Mouse (Mus musculus) hindbrain, embryonic 12.5 days (tissue): ENCODE measurements around the gene Ttll10. TPM values are rescaled to one million over a fixed set of nuclear protein-coding genes. Genes with fewer than 3 reads are reported as not detected.

ENCODE experiments used
- ATAC-seq: fragments of 200-750 bp; cut with Nextera tagmentation; 2 replicates; pipeline ENCODE4 v1.8.0; 2017; ENCODE audit warnings: moderate TSS enrichment; ENCODE audit not compliant: low FRiP score
- H3K27ac ChIP-seq: fragments of 300-500 bp; sonication (generic); 2 replicates; pipeline ENCODE4 v1.5.1; 2016; ENCODE audit warnings: mild to moderate bottlenecking
- H3K27me3 ChIP-seq: fragments of 300-500 bp; sonication (generic); 2 replicates; pipeline ENCODE4 v1.6.1; 2016; ENCODE audit warnings: mild to moderate bottlenecking
- H3K36me3 ChIP-seq: fragments of 300-500 bp; sonication (generic); 2 replicates; pipeline ENCODE4 v1.6.1; 2016; ENCODE audit warnings: mild to moderate bottlenecking
- H3K4me1 ChIP-seq: fragments of 300-500 bp; sonication (generic); 2 replicates; pipeline ENCODE4 v1.6.1; 2016
- H3K4me2 ChIP-seq: fragments of 300-500 bp; sonication (generic); replicated peaks from 2 replicates; pipeline ENCODE4 v1.6.1; 2016; ENCODE audit warnings: mild to moderate bottlenecking
- H3K4me3 ChIP-seq: fragments of 300-500 bp; sonication (generic); 2 replicates; pipeline ENCODE4 v1.5.1; 2016; ENCODE audit warnings: mild to moderate bottlenecking
- H3K9ac ChIP-seq: fragments of 300-500 bp; sonication (generic); 2 replicates; pipeline ENCODE4 v1.6.1; 2016; ENCODE audit warnings: mild to moderate bottlenecking, moderate library complexity
- H3K9me3 ChIP-seq: fragments of 300-500 bp; sonication (generic); replicated peaks from 2 replicates; pipeline ENCODE4 v1.6.1; 2016; ENCODE audit warnings: mild to moderate bottlenecking
- WGBS: fragments of 180-500 bp; shearing (Covaris S2); methylation state at CpG from one replicate; pipeline ENCODE4 v1.1.7; 2016; 5-methylcytosine and 5-hydroxymethylcytosine counted together
- polyA plus RNA-seq: library from polyadenylated mRNA; unstranded; fragments of >200 nt; fragmentation: Nextera tagmentation; extraction: Ambion mirVana; gene quantifications from 2 replicates; pipeline ENCODE4 v1.2.1, GENCODE M21; 2016

The Ttll10 gene
- 0.14 and 0.32 TPM in 2 replicates for polyA plus RNA-seq

DNA sequence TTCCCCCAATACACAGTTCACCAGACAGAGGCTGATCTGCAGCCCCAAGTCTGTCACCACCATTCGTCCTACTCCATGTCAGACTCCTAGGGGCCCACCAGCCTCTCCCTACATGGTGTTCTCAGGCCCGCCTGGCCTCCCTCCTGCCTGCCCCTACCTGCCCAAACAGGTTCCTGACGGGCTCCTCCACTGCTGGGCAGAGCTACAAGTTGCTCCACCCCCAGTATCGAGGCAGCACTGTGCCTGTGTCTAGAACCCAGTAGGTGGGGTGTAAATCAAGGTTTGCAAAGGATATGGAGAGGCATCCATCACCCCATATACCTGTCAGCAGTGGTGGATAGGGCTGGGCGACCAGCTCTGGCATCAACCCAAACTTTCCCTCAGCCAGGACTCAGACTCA, at the start of gene Ttll10:
Gene Ttll10, minus strand, starts transcription at position 154 of the 400 bp plus-strand sequence.
- ATAC-seq = no peak
- H3K27me3 ChIP-seq = no peaks in the 10 kb centered on the region; the same call in 1 of the 2 replicates
- no peak within 1 kb of the TSS for H3K9ac ChIP-seq
- H3K36me3 ChIP-seq = no peaks in the 10 kb centered on the region
- 57% methylated on average over 5 of the region's 5 CpGs for WGBS
- H3K27ac ChIP-seq = no peak within 1 kb of the TSS
- no peaks in the 10 kb centered on the region for H3K9me3 ChIP-seq
- H3K4me3 ChIP-seq = no peak within 1 kb of the TSS
- H3K4me1 ChIP-seq = peaks cover 8% of the 10 kb centered on the region
- no peak within 1 kb of the TSS for H3K4me2 ChIP-seq

DNA sequence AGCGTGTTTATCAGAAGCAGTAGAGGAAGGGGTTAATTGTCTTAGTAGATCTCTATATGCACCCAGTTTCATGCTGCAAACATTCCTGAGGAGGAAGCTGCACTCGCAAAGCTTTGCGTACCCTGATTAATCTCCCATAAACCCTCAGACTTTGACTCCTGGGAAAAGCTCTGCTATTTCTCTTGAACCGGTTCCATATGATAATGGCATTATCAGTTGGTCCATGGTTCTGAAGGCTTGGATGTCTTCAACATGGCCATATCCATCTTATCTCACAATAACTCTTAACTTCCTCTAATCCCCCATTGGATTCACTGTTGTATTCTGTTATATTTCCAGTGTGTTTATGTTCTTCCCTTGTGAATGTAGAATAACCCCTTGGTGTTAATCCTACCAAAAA, 44.1 kb upstream of the Ttll10 start:
- Histone ChIP-seq H3K36me3 (no peaks in the 10 kb centered on the region), H3K4me3 (no peak overlapping the region), H3K9ac (no peak overlapping the region), H3K4me2 (no peak overlapping the region), H3K9me3 (no peaks in the 10 kb centered on the region), H3K27me3 (no peaks in the 10 kb centered on the region), H3K27ac (no peak overlapping the region), H3K4me1 (no peaks in the 10 kb centered on the region)
- no peak for ATAC-seq
- WGBS = 93% methylated on average over 4 of the region's 4 CpGs

DNA sequence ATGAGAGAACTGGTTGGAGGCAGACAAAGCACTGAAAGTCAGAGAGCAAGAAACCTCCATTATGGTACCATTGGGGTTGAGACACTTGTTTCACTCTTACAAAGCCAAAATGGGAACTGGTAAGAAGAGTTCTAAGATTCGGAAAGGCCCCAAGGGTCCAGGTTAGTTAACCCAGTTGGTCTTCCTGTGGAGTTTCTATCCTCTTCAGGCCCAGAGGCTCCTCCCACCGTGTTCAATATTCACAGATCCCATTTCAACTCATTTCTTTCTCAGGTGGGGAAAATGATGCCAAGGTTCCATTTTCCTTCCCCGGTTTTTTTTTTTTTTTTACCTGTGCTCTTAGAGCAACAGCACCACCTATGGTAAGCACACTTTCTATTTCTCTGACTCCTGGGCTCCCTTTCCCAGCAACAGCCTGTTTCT, 42.3 kb upstream of the Ttll10 start:
- Histone ChIP-seq H3K4me1 (no peaks in the 10 kb centered on the region), H3K9ac (no peak overlapping the region), H3K4me2 (no peak overlapping the region), H3K27ac (no peak overlapping the region), H3K9me3 (no peaks in the 10 kb centered on the region), H3K36me3 (no peaks in the 10 kb centered on the region), H3K27me3 (no peaks in the 10 kb centered on the region), H3K4me3 (no peak overlapping the region)
- 47% methylated on average over 3 of the region's 3 CpGs for WGBS
- no peak for ATAC-seq

DNA sequence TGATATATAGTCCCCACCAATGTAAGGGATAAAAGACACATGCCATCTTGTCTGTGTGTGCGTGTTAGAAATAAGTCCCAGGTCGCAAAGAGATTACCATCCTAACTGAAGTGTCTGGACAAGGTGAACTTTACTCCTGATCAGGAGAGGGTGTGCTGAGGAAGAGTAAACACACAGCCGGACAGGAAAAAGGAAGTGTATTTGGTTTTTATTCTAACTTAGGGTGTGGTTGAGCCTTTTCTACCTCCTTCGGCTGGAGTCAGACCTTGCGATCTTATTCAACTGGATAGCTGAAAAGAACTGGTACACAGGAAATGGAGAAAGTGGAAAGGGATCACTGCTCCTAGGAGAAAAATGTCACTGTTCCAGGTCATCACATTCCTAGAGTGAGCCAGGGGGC, 41.3 kb upstream of the Ttll10 start:
- no peak overlapping the region for H3K9ac ChIP-seq
- H3K9me3 ChIP-seq = no peaks in the 10 kb centered on the region
- ATAC-seq = no peak
- H3K36me3 ChIP-seq = no peaks in the 10 kb centered on the region
- no peak overlapping the region for H3K4me2 ChIP-seq
- 93% methylated on average over 5 of the region's 5 CpGs for WGBS
- H3K27ac ChIP-seq = no peak overlapping the region
- H3K4me1 ChIP-seq = no peaks in the 10 kb centered on the region
- H3K27me3 ChIP-seq = no peaks in the 10 kb centered on the region
- no peak overlapping the region for H3K4me3 ChIP-seq

DNA sequence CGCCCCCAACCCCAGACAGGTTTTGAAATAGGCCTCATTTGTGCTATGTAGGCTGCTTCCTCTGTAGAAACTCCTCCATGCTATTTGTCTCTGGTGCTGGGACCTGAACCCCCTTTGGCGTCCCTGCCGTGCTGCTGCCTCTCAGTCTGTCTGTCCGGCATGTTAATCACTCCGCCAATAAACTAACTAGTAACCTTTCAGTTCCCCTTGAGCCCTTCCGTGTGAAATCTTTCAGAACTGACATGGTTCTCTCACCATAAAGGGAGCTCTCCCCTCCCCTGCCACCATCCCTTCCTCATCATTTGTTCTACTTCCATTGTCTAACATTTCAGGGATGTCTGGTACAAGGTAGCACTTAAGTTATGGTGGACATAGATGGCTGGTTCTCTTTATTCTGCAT, 40.2 kb upstream of the Ttll10 start:
- WGBS = 69% methylated on average over 6 of the region's 6 CpGs
- H3K4me2 ChIP-seq = no peak overlapping the region
- no peaks in the 10 kb centered on the region for H3K9me3 ChIP-seq
- no peak overlapping the region for H3K4me3 ChIP-seq
- no peaks in the 10 kb centered on the region for H3K4me1 ChIP-seq
- no peak overlapping the region for H3K9ac ChIP-seq
- no peak overlapping the region for H3K27ac ChIP-seq
- H3K27me3 ChIP-seq = no peaks in the 10 kb centered on the region; the same call in 1 of the 2 replicates
- no peak for ATAC-seq
- H3K36me3 ChIP-seq = no peaks in the 10 kb centered on the region

DNA sequence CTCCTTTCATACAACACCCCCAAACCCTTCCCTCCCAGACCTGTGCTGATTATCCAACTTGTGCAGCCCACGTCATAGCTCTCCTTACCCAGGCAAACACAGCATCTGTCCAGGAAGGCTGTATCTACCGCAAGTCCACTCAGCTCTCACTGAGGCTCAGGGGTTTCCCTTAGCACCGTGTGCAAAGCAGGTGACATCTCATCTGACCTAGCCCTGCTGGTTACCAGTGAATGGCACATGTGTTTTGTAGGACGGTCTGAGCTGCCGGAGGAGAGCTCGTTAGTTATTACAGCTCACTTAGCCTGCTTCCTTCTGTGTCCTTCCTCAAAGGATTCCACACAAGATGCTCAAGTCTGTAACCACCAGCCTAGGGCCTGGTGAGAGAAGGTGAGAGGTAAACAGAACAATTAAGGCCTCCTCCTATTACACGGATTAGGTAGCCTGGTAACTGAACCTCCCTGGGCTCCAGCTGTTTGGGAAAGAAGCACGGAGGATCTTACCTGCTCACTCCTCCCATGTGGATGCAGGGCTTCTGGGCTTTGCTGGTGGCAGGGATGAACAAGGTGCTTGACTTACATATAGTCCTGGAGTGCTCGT, 38.7 kb upstream of the Ttll10 start:
- Histone ChIP-seq H3K27ac (no peak overlapping the region), H3K9ac (no peak overlapping the region), H3K9me3 (no peaks in the 10 kb centered on the region), H3K4me1 (no peaks in the 10 kb centered on the region), H3K4me2 (no peak overlapping the region), H3K27me3 (no peaks in the 10 kb centered on the region; the same call in 1 of the 2 replicates), H3K36me3 (no peaks in the 10 kb centered on the region), H3K4me3 (no peak overlapping the region)
- no peak for ATAC-seq
- WGBS = 64% methylated on average over 9 of the region's 9 CpGs

DNA sequence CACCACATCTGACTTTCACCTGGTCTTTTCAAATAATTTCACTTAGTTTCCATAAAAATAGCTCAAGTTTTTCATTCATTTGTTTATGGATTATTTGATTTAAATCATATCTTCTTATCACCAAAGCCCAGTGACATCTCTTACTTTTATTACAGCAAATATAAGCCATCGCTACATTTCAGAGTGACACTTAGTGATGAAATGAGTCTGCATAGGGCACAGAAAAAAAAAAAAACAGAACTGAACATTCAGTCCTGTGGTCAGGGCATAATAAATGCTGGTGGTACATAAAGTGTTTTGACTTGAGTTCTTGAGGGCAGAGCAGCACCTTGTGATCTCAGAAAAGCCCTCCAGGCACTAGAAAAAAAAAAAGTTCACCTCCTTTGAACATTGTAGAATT, 37.0 kb upstream of the Ttll10 start:
- Histone ChIP-seq H3K4me3 (no peak overlapping the region), H3K9ac (no peak overlapping the region), H3K4me1 (no peaks in the 10 kb centered on the region), H3K9me3 (no peaks in the 10 kb centered on the region), H3K36me3 (no peaks in the 10 kb centered on the region), H3K4me2 (no peak overlapping the region), H3K27ac (no peak overlapping the region), H3K27me3 (no peaks in the 10 kb centered on the region; the same call in 1 of the 2 replicates)
- WGBS = 83% methylated on average over 1 of the region's 1 CpGs
- ATAC-seq = no peak

DNA sequence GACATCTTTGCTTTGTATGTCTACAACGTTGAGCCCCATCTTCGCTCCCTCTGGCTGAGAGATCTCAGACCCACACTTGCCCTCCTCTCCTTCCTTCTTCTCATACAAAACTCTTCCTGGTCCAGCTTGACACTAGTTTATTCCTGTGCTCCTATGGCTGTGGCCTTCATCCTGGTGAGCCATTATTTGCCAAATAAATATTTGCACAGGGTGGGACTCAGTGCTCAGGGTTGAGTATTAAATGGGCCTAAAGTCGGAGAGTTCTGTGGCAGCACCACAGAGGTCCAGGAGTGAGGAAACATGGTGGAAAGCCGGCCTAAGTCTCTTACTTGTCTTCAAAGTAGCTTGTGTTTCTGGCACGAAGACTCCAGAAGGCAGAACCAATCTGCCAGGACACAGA, 34.5 kb upstream of the Ttll10 start:
- Histone ChIP-seq H3K27ac (no peak overlapping the region), H3K4me1 (no peaks in the 10 kb centered on the region), H3K4me3 (no peak overlapping the region), H3K4me2 (no peak overlapping the region), H3K9ac (no peak overlapping the region), H3K27me3 (no peaks in the 10 kb centered on the region; the same call in 1 of the 2 replicates), H3K36me3 (no peaks in the 10 kb centered on the region), H3K9me3 (no peaks in the 10 kb centered on the region)
- ATAC-seq = no peak
- WGBS = 84% methylated on average over 5 of the region's 5 CpGs

DNA sequence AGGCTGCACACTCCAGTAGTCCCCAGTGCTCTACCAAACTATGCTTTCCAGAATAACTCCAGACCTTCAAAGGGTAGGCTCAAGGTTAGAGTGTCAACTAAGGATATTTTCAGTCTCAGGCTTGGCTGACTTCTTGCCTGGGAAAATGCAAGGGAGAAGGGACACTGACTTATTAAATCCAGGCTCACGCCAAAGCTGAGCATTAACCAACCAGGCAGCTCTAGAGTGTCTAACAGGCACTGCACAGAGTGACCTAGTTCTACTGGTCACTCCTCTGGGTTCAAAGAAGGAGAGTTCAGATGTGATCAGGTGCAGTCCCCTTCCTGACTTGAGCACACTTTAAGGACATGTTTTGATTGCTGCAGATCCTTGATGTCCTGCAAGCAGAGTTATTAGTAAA, 33.6 kb upstream of the Ttll10 start:
- Histone ChIP-seq H3K4me2 (no peak overlapping the region), H3K9ac (no peak overlapping the region), H3K4me1 (no peaks in the 10 kb centered on the region), H3K9me3 (no peaks in the 10 kb centered on the region), H3K36me3 (no peaks in the 10 kb centered on the region), H3K4me3 (no peak overlapping the region), H3K27me3 (no peaks in the 10 kb centered on the region; the same call in 1 of the 2 replicates), H3K27ac (no peak overlapping the region)
- WGBS = 86% methylated on average over 1 of the region's 1 CpGs
- ATAC-seq = no peak

DNA sequence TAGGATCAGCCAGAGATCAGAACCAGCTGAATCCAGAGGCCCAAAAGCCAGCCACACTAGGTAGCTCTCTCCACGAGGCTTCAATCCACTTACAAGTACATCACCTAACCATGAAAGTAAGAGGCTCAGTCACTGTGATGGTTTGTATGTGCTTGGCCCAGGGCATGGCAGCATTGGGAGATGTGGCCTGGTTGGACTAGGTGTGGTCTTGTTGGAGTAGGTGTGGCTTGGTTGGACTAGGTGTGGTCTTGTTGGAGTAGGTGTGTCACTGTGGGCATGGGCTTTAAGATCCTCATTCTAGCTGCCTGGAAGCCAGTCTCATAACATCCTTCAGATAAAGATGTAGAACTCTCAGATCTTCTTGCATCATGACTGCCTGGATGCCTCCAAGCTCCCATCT, 32.0 kb upstream of the Ttll10 start:
- 68% methylated on average over 1 of the region's 1 CpGs for WGBS

DNA sequence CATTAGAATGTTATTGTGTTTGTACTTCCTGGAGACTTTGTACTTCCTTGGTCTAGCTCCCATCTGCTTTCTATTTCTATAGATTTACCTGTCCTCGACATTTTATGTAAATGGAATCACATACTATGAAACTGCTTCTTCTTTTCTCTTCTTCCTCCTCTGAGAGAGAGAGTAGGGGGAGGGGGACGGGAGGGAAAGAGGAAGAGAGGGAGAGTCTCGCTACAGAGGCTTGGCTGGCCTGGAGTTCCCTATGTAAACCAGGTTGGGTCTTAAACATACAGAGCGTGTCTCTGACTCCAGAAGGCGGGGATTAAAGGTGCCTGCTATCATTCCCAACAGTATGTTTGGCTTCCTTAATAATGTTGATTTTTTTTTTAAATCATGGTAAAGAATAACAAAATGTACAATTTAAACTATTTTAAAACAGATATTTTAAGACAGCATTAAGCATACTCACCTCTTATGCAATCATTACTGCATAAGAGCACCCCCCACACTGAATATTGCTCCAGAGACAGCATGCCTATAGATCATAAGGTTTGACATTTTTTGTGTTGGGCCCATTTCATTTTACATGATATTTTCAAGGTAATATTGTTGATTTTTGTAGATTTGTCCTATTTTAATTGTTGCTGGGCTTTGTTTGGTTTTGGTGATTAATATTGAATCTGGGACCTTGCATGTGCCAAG, 28.3 kb upstream of the Ttll10 start:
- H3K4me2 ChIP-seq = no peak overlapping the region
- H3K4me1 ChIP-seq = no peaks in the 10 kb centered on the region
- H3K27me3 ChIP-seq = no peaks in the 10 kb centered on the region
- no peaks in the 10 kb centered on the region for H3K9me3 ChIP-seq
- H3K36me3 ChIP-seq = no peaks in the 10 kb centered on the region
- WGBS = 44% methylated on average over 5 of the region's 5 CpGs
- no peak for ATAC-seq
- H3K4me3 ChIP-seq = no peak overlapping the region
- H3K9ac ChIP-seq = no peak overlapping the region
- no peak overlapping the region for H3K27ac ChIP-seq

More for the DNA sequence above, 32.0 kb upstream of the Ttll10 start:
- no peak overlapping the region for H3K27ac ChIP-seq
- no peaks in the 10 kb centered on the region for H3K9me3 ChIP-seq
- H3K4me1 ChIP-seq = no peaks in the 10 kb centered on the region
- no peak overlapping the region for H3K4me3 ChIP-seq
- H3K4me2 ChIP-seq = no peak overlapping the region
- no peaks in the 10 kb centered on the region for H3K36me3 ChIP-seq
- H3K9ac ChIP-seq = no peak overlapping the region
- no peaks in the 10 kb centered on the region; the same call in 1 of the 2 replicates for H3K27me3 ChIP-seq
- no peak for ATAC-seq

DNA sequence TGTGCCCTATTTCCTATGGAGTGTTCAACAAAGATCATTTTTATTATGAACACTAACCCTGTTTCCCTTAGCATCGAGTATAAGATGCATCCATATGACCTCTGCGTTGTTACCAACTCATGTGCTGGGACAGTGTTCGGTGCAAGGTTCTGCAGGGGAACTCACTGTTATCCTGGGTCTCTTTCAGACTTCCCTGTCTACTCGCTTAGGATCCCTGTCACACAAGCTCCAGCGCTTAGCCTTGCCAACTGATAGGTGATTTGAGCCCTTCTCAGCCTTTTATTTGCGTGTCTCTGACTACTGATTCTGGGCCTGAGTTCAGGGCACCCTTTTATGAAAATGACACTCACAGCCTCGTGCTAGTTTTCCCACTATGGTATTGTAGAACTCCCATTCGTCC, 26.0 kb upstream of the Ttll10 start:
- Histone ChIP-seq H3K36me3 (no peaks in the 10 kb centered on the region), H3K4me1 (no peaks in the 10 kb centered on the region), H3K9ac (no peak overlapping the region), H3K27ac (no peak overlapping the region), H3K27me3 (no peaks in the 10 kb centered on the region), H3K4me3 (no peak overlapping the region), H3K9me3 (no peaks in the 10 kb centered on the region), H3K4me2 (no peak overlapping the region)
- no peak for ATAC-seq
- 83% methylated on average over 8 of the region's 8 CpGs for WGBS
